Mouse (Mus musculus) gonadal fat pad, adult 2 months (tissue): ENCODE measurements around the gene Mbl2. TPM values are rescaled to one million over a fixed set of nuclear protein-coding genes. Genes with fewer than 3 reads are reported as not detected.
"Not testable (repeated sequence)": the region's sequence is repeated elsewhere in the genome, so short reads cannot be mapped to it uniquely, and the experiment has no call there.

ENCODE experiments used
- DNase-seq: peaks from one replicate; pipeline ENCODE4 v3.0.0-alpha.2; 2012; ENCODE audit warnings: low read depth
- polyA plus RNA-seq: library from polyadenylated mRNA; depleted of rRNA; stranded (reverse); fragments of >200 nt; gene quantifications from 2 replicates; pipeline ENCODE4 v1.2.3, GENCODE M21; 2012; rRNA removed

Mbl2 gene
- polyA plus RNA-seq = 0.44 TPM in 1 of 2 replicates, not detected in the other

GRCm38 (mm10) chr19:30232691-30233090 lies at the start of gene Mbl2:
Gene Mbl2 (plus strand): TSS chr19:30232942.
- DNase-seq = no peak

GRCm38 (mm10) chr19:30185536-30185935 lies 47.2 kb upstream of the Mbl2 start:
- DNase-seq = no peak

- no peak for DNase-seq
Measured at GRCm38 (mm10) chr19:30187232-30187631, 45.5 kb upstream of the Mbl2 start.

DNA sequence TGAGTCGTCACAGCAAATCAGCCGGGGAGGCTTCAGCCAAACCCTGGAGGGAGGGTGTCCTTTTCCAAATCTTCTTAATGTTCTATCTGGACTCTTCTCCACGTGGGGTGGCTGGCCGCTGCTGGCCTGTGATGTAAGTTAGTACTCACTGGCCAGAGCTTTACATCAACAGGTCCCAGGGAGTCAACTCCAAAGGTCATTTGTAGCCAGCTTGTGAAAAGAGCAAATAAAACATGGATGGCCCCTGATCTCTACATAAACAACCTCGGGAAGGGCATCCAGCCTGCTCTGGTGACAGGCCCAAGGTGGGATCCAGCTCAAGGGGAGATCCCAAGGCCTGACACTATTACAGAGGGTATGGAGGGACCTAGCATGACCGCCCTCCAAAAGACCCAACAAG lies 37.7 kb upstream of the Mbl2 start:
- DNase-seq = no peak

DNA sequence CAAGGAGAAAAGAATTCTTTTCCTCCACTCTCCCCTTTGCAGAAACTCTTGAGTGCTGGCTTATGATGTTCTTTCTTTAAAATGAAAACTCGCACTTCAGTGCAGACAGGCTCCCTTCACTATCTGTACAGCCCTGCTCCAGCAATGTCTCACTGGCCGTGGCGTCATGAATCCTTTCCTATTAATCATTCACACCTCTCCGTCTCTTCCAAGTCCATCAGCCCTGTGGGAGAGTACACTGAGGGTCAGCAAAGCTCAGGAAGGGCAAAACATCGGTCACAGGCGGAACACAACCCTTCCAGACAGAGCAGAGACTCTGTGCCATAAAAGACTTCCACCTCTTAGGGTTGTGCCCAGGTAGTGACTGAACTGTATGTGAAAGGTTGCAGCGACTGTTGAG lies 30.6 kb upstream of the Mbl2 start:
- no peak for DNase-seq

DNA sequence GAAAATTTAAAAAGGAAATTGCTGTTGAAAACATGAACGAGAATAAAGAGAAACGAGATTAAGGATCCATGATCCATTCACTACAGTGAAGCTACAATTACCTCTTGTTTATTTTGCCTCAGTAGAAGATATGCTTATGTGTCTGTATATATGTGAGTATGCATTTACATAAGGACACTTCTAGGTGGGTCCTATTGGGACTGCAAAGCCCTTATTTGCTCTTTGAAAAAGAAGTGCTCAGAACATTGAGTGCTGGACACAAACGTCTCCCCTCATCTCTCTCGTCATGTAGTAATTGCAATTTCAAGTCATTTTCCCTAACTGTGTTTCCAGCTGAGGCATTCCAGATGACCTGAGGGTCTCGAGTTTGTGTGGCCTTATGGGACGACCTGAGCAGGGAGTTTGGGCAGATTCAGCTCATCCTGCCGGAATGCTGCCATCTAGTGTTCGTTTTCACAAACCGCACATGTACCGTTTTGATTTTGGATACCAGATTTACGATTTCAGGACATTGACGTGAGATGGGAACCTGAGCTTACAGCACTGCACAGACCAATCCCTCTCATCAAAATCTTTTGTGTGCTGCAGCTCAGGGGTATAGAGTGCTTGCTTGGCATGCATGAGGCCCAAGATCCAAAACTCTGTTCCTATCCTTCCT lies 27.5 kb upstream of the Mbl2 start:
- DNase-seq = no peak

DNA sequence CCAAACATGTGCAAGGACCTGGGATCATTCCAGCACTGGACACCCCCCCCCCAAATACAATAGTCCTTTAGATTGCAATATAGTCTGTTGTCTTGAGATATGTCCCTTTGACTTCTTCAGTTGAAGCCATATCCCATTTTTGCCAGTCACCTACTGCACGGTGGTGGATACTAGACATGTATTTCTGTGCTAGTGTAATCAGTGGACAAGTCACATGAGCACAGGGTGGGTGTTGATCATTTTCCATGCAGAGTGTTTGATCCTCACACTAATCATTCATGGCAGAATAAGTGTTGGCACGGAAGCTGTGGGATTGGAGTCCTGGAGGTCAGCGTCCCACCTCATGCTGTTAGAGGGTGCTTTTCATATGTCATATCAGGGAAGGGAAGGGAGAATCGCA lies 26.9 kb upstream of the Mbl2 start:
- no peak for DNase-seq

GRCm38 (mm10) chr19:30206981-30207380 lies 25.8 kb upstream of the Mbl2 start:
- no peak for DNase-seq

- DNase-seq = not testable (repeated sequence)
Measured at GRCm38 (mm10) chr19:30209006-30209405, 23.7 kb upstream of the Mbl2 start.

DNA sequence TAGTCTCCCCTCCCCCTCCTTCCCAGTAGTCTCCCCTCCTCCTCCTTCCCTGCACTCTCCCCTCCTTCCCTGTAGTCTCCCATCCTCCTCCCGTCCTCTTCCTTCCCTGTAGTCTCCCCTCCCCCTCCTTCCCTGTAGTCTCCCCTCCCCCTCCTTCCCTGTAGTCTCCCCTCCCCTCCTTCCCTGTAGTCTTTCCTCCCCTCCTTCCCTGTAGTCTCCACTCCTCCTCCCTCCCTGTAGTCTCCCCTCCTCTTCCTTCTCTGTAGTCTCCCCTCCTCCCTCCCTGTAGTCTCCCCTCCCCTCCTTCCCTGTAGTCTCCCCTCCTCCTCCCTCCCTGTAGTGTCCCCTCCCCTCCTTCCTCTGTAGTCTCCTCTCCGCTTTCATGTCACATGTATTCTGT lies 18.7 kb upstream of the Mbl2 start:
- DNase-seq = no peak

GRCm38 (mm10) chr19:30215736-30216135 lies 17.0 kb upstream of the Mbl2 start:
- not testable (repeated sequence) for DNase-seq

DNA sequence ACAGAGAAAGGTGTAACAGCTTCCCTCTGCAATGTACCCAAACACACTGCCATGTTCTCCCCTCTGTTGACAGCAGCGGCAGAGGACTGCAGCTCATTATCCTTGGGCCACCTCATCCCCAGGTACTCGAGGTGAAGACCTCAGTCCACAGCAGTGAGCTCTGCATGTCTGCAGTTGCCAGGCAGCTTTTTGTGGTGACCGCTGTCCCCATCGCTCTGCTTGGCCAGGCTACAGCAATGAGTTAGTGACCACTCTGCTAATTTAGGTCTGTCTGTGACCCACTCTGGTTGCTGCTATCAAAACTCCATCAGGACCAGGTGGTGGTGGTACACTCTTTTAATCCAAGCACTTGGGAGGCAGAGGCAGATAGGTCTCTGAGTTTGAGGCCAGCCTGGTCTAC lies 16.6 kb upstream of the Mbl2 start:
- DNase-seq = no peak

DNA sequence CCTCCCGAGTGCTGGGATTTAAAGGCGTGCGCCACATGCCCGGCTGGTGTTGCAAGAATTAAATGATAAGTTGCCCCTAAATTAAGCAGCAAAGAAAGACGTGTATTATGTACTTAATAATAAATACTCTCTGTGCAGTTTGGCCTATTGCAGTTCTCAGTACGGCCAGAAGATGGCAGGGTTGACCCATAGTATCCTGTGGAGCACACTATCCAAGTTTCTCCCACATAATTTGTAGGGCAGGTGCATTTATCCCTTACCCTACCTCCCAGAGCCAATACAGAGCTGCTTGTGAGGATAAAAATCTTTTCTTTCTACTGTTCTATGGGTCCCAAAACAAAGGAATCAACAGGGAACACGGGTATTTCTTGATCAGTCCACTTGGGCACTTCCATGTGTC lies 15.4 kb upstream of the Mbl2 start:
- DNase-seq = no peak

- not testable (repeated sequence) for DNase-seq
Measured at GRCm38 (mm10) chr19:30222593-30222992, 10.1 kb upstream of the Mbl2 start.

DNA sequence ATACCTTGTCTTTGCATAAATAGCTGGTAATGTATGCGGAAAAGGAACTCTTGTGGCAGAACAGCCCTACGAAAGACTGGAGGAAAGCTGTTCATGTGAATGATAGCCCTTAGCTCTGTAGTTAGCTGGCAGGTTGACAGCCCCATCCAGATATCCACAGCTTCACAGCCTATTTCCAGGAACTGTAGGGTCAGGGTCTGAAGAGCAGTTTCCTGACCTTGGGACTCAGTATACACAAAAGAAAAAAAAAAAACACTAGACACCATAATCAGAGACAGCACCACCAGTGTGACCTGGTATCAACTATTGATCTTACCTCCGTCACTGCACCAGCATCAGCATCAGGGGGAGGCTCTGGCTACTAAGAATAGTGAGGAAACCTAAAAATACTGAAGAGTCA lies 3.3 kb upstream of the Mbl2 start:
- DNase-seq = no peak

- no peak for DNase-seq
Measured at GRCm38 (mm10) chr19:30234416-30234815, 1.7 kb downstream of the Mbl2 start.

- no peak for DNase-seq
Measured at GRCm38 (mm10) chr19:30247359-30247758, 14.6 kb downstream of the Mbl2 start.

DNA sequence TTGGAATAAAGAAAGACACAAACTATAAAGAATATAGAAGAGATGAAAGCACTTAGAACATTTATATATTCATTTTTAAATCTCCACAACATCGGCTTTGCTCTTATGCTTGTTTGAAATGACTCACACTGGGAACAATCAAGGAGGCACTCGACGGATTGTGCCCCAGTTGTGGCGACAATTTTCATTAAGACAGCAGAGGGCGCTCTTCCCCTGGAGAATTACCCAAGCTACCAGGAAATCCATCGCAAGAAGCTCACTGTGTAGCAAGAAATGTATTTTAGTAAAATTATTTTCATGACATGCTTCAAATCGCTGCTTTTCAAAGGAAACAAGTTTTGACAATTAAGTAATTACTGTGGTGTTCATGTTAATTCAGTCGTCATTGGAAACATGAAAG lies 16.1 kb downstream of the Mbl2 start:
- no peak for DNase-seq

DNA sequence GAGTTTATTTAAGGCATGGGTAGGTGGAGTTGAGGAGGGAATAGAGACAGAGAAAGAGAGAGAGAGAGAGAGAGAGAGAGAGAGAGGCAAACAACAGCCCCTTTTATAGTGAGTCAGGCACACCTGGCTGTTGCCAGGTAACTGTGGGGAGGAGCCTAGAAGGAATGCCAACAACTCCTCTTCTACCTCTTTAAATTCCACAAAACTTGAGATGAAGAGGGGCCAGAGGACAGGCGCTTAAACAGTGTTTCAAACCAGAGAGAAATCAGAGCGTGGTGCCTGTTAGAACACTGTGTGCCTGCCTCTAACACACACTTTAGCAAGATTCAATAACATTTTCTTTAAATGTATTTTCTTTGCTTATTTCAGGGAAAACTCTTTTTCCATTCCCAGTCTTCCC lies 19.5 kb downstream of the Mbl2 start:
- no peak for DNase-seq

DNA sequence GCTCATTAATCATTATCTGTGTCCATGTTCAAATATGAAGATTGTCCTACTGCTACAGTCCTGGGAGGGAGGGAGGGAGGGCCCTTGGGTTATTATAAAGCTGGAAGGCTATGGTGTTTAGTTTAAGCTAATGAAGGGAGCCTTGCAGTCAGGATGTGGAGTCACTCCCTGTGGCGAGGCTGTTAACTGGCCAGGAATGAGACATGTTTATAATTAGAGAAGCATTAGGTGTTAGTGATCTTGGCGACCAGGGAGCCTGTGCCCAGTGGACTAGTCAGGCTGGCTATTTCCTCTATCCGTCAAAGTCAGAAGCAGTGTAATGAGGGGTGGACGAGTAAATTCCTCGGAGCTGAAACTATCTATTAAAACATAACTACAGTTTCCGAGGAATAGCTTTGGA lies 23.6 kb downstream of the Mbl2 start:
- DNase-seq = no peak

DNA sequence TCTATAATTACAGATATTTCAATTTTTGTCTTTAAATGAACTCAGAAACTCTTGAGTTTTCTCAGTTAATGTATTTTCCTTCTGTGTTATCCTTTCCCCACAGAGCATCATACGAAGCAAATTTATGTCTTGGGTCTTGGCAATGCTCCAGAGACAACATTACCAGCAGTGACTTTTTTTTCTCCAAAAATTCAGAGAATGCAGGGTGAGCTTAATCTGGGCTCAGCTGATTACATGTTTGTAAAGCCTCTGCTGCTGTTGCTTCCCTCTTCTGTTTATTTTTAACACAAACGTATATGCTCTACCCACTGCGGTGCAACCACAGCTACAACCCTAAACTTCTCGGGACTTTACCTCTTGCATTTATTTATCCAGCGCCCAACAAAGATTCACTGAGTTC lies 48.4 kb downstream of the Mbl2 start:
- DNase-seq = no peak

DNA sequence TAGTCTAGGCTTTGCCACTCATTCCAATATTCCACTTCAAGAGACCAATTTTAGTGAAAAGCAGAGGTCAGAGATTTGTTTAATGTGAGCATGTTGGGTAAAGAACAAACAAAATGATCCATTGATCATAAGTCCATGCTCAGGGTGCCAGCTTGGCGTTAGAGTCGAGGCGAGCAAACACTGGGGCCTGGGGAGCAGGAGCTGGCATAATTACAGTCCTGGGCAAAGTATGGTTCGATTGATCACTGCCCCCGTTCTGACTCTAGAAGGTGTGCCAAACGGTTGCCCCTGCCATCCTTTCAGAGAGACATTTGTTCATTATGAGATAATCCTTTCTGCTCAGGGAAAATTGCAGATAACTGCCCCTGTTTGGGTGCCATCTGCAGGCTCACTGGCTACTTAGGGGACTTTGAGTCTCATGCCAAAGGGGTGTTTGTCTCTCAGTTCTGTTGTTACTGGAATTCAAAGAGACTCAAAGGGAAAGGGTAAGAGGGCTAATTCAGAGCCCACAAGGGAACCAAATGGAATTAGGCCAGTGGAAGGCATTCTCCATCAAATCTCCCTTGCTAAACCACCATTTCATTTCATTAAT lies 55.3 kb downstream of the Mbl2 start:
- no peak for DNase-seq
